Comparison of ENCODE assay signal across 17 mouse cellular contexts in genomic region chr5:136002325-136002724, GRCm38 (mm10). TPM values are rescaled to one million over a fixed set of nuclear protein-coding genes. Genes with fewer than 3 reads are reported as not detected.
DNase-seq lines count a peak whose midpoint lies in the region; ATAC-seq and TF ChIP-seq lines count a peak whose summit lies in the region.
"Had no signal": no experiment of that assay in that cellular context is flagged by ENCODE, and none has a peak within 500 bp of the region (broad histone marks: within the 10 kb centered on the region; RNA-seq: fewer than 3 reads in every experiment).

No protein-coding gene starts in this region.

- TF ChIP-seq POLR2A in liver, adult 2 months (IDR thresholded peaks at IDR 0.05; ENCODE audit: extremely low read depth, insufficient read depth, low read length) = no peak

- DNase-seq in heart, embryonic 10.5 days (ENCODE audit: low spot score) = no peak
- DNase-seq in heart, adult 18-20 months = no peak
- peak; percentile 29 for DNase-seq in liver, adult 2 months (ENCODE audit: extremely low read depth, low read depth, low spot score)
- no peak for DNase-seq in liver, embryonic 11.5 days (ENCODE audit: low spot score)
- peak; percentile 90 for DNase-seq in R1 (ENCODE audit: low read depth, low spot score)
- peak; percentile 51 for DNase-seq in lung, postnatal 25 days (ENCODE audit: low spot score)
- no peak for DNase-seq in right cerebral cortex, postnatal 14 days
- DNase-seq in gastrocnemius, postnatal 36 days = no peak
- DNase-seq: adrenal gland, postnatal 14 days; kidney, adult 18-20 months; liver, embryonic 13.5 days had no signal

- intact Hi-C loops in gastrocnemius, postnatal 36 days (cut with DNase I) = no loop called here

- H3K27ac ChIP-seq in heart, embryonic 10.5 days = peak overlapping the region; percentile 83
- peak overlapping the region; percentile 16; the same call in 1 of the 2 replicates for H3K27ac ChIP-seq in liver, adult 2 months (replicated peaks; ENCODE audit: insufficient read depth, low read depth, low read length)
- H3K27ac ChIP-seq in liver, embryonic 11.5 days (ENCODE audit: low read depth, low read length) = no peak overlapping the region
- H3K27ac ChIP-seq: liver, embryonic 13.5 days; midbrain, embryonic 12.5 days; neural tube, embryonic 15.5 days had no signal

- WGBS in heart, embryonic 10.5 days = 66% methylated on average over 2 of the region's 2 CpGs
- 39% methylated on average over 2 of the region's 2 CpGs for WGBS in liver, adult 2 months
- WGBS in liver, embryonic 11.5 days = 57% methylated on average over 2 of the region's 2 CpGs

- H3K9me3 ChIP-seq in heart, embryonic 10.5 days = no peaks in the 10 kb centered on the region
- H3K9me3 ChIP-seq in liver, embryonic 11.5 days (ENCODE audit: control insufficient read depth, low read length) = no peaks in the 10 kb centered on the region
- H3K9me3 ChIP-seq: liver, embryonic 13.5 days; midbrain, embryonic 12.5 days; neural tube, embryonic 15.5 days had no signal

- no peak overlapping the region for H3K9ac ChIP-seq in liver, adult 2 months (ENCODE audit: low read depth, low read length)
- no peak overlapping the region for H3K9ac ChIP-seq in liver, embryonic 11.5 days (ENCODE audit: low read depth, low read length)
- H3K9ac ChIP-seq: liver, embryonic 13.5 days; midbrain, embryonic 12.5 days; neural tube, embryonic 15.5 days had no signal

- H3K4me1 ChIP-seq in heart, embryonic 10.5 days = peaks cover 26% of the 10 kb centered on the region
- peaks cover 2% of the 10 kb centered on the region for H3K4me1 ChIP-seq in liver, adult 2 months (ENCODE audit: control insufficient read depth, insufficient read depth, low read length)
- H3K4me1 ChIP-seq in liver, embryonic 11.5 days (replicated peaks; ENCODE audit: control insufficient read depth, insufficient read depth, low read length) = no peaks in the 10 kb centered on the region; the same call in 1 of the 2 replicates

- H3K4me2 ChIP-seq in liver, embryonic 11.5 days = no peak overlapping the region
- H3K4me2 ChIP-seq: liver, embryonic 13.5 days; midbrain, embryonic 12.5 days; neural tube, embryonic 15.5 days had no signal

- H3K79me2 ChIP-seq in liver, adult 2 months (ENCODE audit: control insufficient read depth, insufficient read depth, low read length) = no peaks in the 10 kb centered on the region; the same call in 1 of the 2 replicates

- ATAC-seq in liver, embryonic 11.5 days (replicated peaks; ENCODE audit: low FRiP score) = no peak
- ATAC-seq: Patski had no signal

- H3K4me3 ChIP-seq in heart, embryonic 10.5 days = 0 out of 2 replicates have a peak overlapping the region, but pooled peaks have one; percentile 6
- no peak overlapping the region for H3K4me3 ChIP-seq in liver, adult 2 months (ENCODE audit: insufficient read depth, low read depth, low read length)
- no peak overlapping the region for H3K4me3 ChIP-seq in liver, embryonic 11.5 days (ENCODE audit: low read depth, low read length)
- H3K4me3 ChIP-seq: liver, embryonic 13.5 days; midbrain, embryonic 12.5 days; neural tube, embryonic 15.5 days had no signal

- no peaks in the 10 kb centered on the region for H3K27me3 ChIP-seq in heart, embryonic 10.5 days (ENCODE audit: insufficient read depth, poor library complexity, severe bottlenecking)
- H3K27me3 ChIP-seq in liver, adult 2 months (ENCODE audit: control insufficient read depth, insufficient read depth, low read length) = no peaks in the 10 kb centered on the region
- H3K27me3 ChIP-seq in liver, embryonic 11.5 days (replicated peaks; ENCODE audit: control insufficient read depth, insufficient read depth, low read length) = no peaks in the 10 kb centered on the region
- H3K27me3 ChIP-seq: liver, embryonic 13.5 days; midbrain, embryonic 12.5 days; neural tube, embryonic 15.5 days; Patski had no signal

- H3K36me3 ChIP-seq in heart, embryonic 10.5 days = peaks cover 48% of the 10 kb centered on the region
- 0 out of 2 replicates have a peak, but pooled peaks cover 3% of the 10 kb centered on the region for H3K36me3 ChIP-seq in liver, adult 2 months (ENCODE audit: control insufficient read depth, insufficient read depth, low read length)
- H3K36me3 ChIP-seq in liver, embryonic 11.5 days (ENCODE audit: control insufficient read depth, insufficient read depth, low read length) = peaks cover 8% of the 10 kb centered on the region; the same call in 1 of the 2 replicates

- TF ChIP-seq CTCF in liver, adult 2 months (IDR thresholded peaks at IDR 0.05; ENCODE audit: low read depth, low read length) = no peak

RNA-seq across cellular contexts. Expression of gene Dtx2, which starts 7.7 kb away (rescaled TPM):
- polyA plus RNA-seq in heart, embryonic 10.5 days (2016; fragmentation: Nextera tagmentation; extraction: Ambion mirVana) = 36.0 and 37.6 TPM in 2 replicates
- 1 to 10 TPM; 6.5 to 8.1 TPM for total RNA-seq in heart, adult 18-20 months (2021)
- total RNA-seq in liver, adult 2 months (2014; rRNA removed) = 1.0 and 1.9 TPM in 2 replicates
- polyA plus RNA-seq in liver, adult 2 months (2012; rRNA removed) = 4.3 and 7.1 TPM in 2 replicates
- polyA plus RNA-seq in liver, embryonic 11.5 days (2014; fragmentation: Nextera tagmentation; extraction: Ambion mirVana) = 20.0 and 20.3 TPM in 2 replicates
- 1 to 10 TPM; 6.0 to 6.4 TPM for total RNA-seq in gastrocnemius, postnatal 36 days (2021)

RNA-seq across cellular contexts. Expression of gene Zp3, which starts 22.4 kb away (rescaled TPM):
- polyA plus RNA-seq in heart, embryonic 10.5 days (2016; fragmentation: Nextera tagmentation; extraction: Ambion mirVana) = not detected in 2 replicates
- total RNA-seq in heart, adult 18-20 months (2021) = not detected
- total RNA-seq in liver, adult 2 months (2014; rRNA removed) = not detected in 2 replicates
- polyA plus RNA-seq in liver, adult 2 months (2012; rRNA removed) = not detected in 2 replicates
- not detected in 2 replicates for polyA plus RNA-seq in liver, embryonic 11.5 days (2014; fragmentation: Nextera tagmentation; extraction: Ambion mirVana)
- total RNA-seq in gastrocnemius, postnatal 36 days (2021) = not detected
- total RNA-seq: adrenal gland, postnatal 14 days; hematopoietic stem cell, adult 5-6 weeks; layer of hippocampus, postnatal 10 days had no signal
- polyA plus RNA-seq: C2C12; liver, embryonic 13.5 days; midbrain, embryonic 12.5 days had no signal

RNA-seq across cellular contexts. Expression of gene Ssc4d, which starts 28.0 kb away (rescaled TPM):
- polyA plus RNA-seq in heart, embryonic 10.5 days (2016; fragmentation: Nextera tagmentation; extraction: Ambion mirVana) = 2.3 and 5.2 TPM in 2 replicates
- total RNA-seq in heart, adult 18-20 months (2021) = under 1 TPM; 0.21 to 0.40 TPM
- 4.0 and 4.8 TPM in 2 replicates for total RNA-seq in liver, adult 2 months (2014; rRNA removed)
- polyA plus RNA-seq in liver, adult 2 months (2012; rRNA removed) = 5.8 and 6.5 TPM in 2 replicates
- polyA plus RNA-seq in liver, embryonic 11.5 days (2014; fragmentation: Nextera tagmentation; extraction: Ambion mirVana) = 3.0 and 3.1 TPM in 2 replicates
- 1 to 10 TPM in 1 of 2 experiments, under 1 TPM in 1; 0.57 to 1.1 TPM for total RNA-seq in gastrocnemius, postnatal 36 days (2021)

RNA-seq across cellular contexts. Expression of gene Upk3b, which starts 36.0 kb away (rescaled TPM):
- polyA plus RNA-seq in heart, embryonic 10.5 days (2016; fragmentation: Nextera tagmentation; extraction: Ambion mirVana) = 78.3 and 81.2 TPM in 2 replicates
- 10 to 100 TPM; 11.1 to 23.7 TPM for total RNA-seq in heart, adult 18-20 months (2021)
- 0.34 and 0.55 TPM in 2 replicates for total RNA-seq in liver, adult 2 months (2014; rRNA removed)
- 1.3 and 2.1 TPM in 2 replicates for polyA plus RNA-seq in liver, adult 2 months (2012; rRNA removed)
- 15.2 and 16.6 TPM in 2 replicates for polyA plus RNA-seq in liver, embryonic 11.5 days (2014; fragmentation: Nextera tagmentation; extraction: Ambion mirVana)
- total RNA-seq in gastrocnemius, postnatal 36 days (2021) = not detected
- total RNA-seq: hematopoietic stem cell, adult 5-6 weeks; layer of hippocampus, postnatal 10 days had no signal

RNA-seq across cellular contexts. Expression of gene Upk3bl, which starts 52.0 kb away (rescaled TPM):
- polyA plus RNA-seq in heart, embryonic 10.5 days (2016; fragmentation: Nextera tagmentation; extraction: Ambion mirVana) = 0.87 and 2.6 TPM in 2 replicates
- total RNA-seq in heart, adult 18-20 months (2021) = not detected
- not detected in 2 replicates for total RNA-seq in liver, adult 2 months (2014; rRNA removed)
- polyA plus RNA-seq in liver, adult 2 months (2012; rRNA removed) = not detected in 2 replicates
- 0.78 and 0.97 TPM in 2 replicates for polyA plus RNA-seq in liver, embryonic 11.5 days (2014; fragmentation: Nextera tagmentation; extraction: Ambion mirVana)
- not detected for total RNA-seq in gastrocnemius, postnatal 36 days (2021)
- total RNA-seq: adrenal gland, postnatal 14 days; hematopoietic stem cell, adult 5-6 weeks; layer of hippocampus, postnatal 10 days had no signal
- polyA plus RNA-seq: neural tube, embryonic 15.5 days had no signal

Comparison
In these comparisons a context has a peak if more than half of its experiments do, and no peak if none do; other contexts are left out.
1. DNase-seq: peak in liver, adult 2 months (single experiment), R1 (single experiment) and lung, postnatal 25 days (single experiment); none in heart, embryonic 10.5 days (single experiment), heart, adult 18-20 months (0 of 2), liver, embryonic 11.5 days (single experiment), right cerebral cortex, postnatal 14 days (single experiment) and gastrocnemius, postnatal 36 days (0 of 2).